Mouse (Mus musculus) frontal cortex, postnatal 36 days (tissue): Measurements from ENCODE around the gene Gm3173.
"Not testable (repeated sequence)": the region's sequence is repeated elsewhere in the genome, so short reads cannot be mapped to it uniquely, and the experiment has no call there.

Experiments used
- DNase-seq, 2 experiments: peaks; one replicate each; pipeline ENCODE4 v3.0.0; 2022; ENCODE audit warnings: low spot score in 2 of 2

Gm3173 gene

DNA sequence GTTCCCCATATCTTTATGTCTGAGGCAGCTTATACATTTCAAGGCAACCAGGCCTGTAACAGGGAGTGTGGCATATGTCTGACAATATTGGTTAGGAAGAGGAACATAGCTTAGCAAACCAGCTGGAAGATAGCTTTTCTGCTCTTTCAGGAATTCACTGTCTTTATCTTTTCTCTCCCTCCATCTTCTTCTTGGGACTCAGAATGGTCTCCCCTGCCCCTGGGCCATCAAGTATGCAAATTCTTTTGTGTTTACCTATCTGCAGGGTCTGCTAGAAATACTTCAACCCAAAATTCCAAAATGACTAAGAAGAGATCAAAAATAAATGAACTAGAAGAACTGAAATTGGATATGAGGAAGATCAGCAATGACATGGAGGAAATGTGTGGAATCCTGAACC, at the start of gene Gm3173:
Gene Gm3173 (plus strand): TSS at position 301 of the 400 bp plus-strand sequence.
- not testable (repeated sequence) for DNase-seq

DNA sequence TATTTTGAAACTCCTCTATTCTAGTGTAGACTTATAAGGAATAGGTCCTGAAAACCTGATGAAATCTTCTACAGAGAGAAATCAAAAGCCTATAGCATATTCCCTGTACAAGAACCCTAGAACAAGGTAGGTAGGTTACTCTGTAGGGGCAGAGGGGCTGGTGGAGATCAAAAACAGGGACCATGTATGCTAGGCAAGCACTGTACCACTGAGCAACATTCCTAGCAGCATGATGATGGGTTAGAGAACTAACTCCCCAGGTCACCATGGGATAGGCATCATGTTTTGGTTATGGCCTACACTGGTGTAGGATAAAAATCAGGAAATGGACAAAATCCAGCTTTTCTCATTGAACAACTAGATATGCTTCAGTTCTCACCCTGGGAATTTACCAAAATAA, 45.2 kb upstream of the Gm3173 start:
- not testable (repeated sequence) for DNase-seq

DNA sequence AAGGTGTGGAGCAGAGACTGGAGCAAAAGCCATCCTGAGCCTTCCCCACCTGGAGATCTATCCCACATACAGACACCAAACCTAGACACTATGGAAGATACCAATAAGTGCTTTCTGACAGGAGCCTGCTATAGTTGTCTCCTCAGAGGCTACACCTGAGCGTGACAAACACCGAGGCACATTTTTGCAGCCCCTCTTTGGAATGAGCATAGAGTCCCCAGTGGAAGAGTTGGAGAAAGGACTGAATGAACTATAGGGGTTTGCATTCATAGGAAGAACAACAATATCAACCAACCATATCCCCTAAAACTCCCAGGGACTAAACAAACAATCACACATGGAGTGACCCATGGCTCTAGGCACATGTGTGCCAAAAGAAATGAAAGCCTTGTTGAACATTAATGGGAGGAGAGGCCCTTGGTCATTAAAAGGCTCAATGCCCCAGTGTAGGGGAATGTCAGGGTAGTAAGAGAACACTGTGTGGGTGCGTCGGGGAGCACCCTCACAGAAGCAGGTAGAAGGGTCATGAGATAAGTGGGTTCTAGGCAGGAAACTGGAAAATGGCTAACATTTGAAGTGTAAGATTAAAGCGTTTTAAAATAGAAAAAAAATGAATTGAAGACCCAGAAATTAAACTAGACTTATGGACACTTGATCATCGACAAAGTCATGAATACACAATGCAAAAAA, 37.8 kb upstream of the Gm3173 start:
- DNase-seq = not testable (repeated sequence)

DNA sequence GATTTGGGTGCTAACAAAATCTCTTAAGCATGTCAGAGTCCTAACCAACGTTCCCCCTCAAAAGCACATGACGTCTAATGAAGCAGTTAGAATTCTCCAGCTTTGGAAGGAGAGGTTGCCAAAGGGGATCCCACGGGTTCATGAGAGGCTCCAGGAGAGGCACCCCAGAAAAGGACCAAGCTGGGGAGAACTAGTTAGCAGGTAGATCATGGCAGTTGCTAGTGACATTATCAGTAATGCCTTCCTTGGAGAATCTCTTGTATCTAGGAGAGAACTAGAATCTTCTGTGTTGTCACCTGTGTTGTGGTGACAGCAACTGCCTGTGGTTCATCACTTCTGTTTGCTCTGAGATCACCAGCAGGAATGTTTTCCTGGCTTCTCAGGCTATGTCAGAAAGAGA, 33.6 kb upstream of the Gm3173 start, which contains the start of gene Gm3159:
Gene Gm3159 (plus strand): TSS at position 301 of the 400 bp plus-strand sequence.
- not testable (repeated sequence) for DNase-seq

DNA sequence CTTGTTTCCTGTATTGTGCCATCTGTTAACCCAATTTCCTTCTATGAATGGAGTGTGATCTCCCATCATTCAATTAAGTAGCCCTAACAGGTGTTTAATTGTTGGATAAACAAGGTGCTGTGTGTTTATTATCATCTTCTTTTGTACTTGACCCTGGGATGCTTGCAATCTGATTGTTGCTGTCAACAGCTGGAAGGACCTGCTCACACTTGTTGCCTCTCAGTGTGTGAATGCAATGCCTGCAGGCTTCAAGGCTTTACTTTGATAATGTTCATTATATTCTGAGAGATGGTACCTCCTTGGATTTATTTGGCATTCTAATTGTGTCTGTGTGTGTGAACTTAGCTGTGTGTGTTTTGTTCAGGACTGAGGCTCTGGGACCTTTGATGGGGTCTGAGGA, 32.2 kb upstream of the Gm3173 start:
- not testable (repeated sequence) for DNase-seq

DNA sequence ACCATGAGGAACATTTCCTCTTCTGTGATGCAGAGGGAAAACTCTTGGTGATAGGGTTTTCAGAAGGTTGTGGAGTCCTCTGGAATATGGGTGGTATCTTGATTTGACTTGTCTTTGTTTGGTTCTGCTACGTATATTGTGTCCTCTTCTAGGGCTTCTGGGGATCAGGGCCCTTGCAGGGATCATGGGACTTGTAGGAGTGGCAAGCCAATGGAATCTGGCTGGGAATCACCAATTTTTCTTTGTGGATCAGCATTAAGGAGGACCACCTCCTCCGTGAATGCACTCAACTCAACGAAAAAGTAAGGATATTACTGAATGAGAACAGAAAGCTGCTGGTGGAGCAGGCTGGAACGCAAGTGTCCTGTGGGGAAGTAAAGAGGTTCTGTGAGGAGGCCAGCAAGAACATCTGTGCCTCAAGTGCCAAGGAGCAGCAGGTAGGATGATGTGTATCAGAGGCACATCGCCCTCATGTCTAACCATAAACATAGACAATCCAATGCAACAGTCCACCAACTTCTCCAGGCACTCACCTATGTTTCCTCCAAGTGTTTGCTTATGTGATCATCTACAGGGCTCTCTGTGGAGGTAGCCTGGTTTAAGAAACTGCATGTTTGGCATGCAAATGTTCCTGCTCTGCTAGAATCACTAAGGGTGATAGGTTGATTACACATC, 30.5 kb upstream of the Gm3173 start:
- not testable (repeated sequence) for DNase-seq

DNA sequence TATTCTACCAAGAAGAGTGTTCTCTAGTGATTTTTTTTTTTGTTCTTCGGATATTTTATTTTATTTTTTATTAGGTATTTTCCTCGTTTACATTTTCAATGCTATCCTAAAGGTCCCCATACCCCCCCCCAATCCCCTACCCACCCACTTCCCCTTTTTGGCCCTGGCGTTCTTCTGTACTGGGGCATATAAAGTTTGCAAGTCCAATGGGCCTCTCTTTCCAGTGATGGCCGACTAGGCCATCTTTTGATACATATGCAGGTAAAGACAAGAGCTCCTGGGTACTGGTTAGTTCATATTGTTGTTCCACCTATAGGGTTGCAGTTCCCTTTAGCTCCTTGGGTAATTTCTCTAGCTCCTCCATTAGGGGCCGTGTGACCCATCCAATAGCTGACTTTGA, 29.5 kb upstream of the Gm3173 start:
- not testable (repeated sequence) for DNase-seq

DNA sequence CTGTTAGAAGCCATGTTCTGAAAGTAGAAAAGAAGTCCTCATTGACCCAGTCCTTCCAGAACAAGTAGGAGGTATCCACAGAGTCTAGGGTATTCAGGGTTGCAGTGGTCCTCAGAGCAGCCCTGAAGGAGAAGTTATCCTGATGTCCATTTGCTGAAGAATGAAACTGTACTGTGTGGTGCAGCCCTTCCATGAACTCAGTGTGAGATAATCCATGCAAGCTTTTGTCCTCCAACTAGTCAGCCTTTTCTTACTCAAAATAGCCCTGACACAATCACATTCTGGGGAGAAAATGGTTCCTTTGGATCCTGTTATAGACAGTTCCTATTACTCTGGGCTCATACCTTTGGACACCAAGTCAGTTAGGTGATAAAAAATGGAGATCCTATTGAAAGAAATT, 27.0 kb upstream of the Gm3173 start:
- not testable (repeated sequence) for DNase-seq

DNA sequence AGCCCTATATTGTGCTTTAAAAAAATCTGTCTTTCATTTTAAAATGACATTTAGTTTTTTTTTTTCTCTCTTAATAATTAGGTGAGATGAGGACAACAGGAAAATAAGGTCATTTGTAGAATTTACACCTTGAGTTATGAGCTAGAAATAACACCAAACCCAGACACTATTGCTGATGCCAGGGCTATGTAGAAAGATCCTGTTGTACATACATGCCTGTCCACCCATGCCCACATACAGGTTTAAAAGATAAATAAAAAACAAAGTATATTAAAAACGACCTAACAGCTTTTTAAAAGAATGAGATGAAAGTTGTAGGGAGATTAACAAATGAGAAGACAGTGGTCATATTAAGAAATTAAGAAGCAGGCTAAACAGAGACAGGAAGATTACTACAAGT, 20.9 kb upstream of the Gm3173 start:
- not testable (repeated sequence) for DNase-seq

DNA sequence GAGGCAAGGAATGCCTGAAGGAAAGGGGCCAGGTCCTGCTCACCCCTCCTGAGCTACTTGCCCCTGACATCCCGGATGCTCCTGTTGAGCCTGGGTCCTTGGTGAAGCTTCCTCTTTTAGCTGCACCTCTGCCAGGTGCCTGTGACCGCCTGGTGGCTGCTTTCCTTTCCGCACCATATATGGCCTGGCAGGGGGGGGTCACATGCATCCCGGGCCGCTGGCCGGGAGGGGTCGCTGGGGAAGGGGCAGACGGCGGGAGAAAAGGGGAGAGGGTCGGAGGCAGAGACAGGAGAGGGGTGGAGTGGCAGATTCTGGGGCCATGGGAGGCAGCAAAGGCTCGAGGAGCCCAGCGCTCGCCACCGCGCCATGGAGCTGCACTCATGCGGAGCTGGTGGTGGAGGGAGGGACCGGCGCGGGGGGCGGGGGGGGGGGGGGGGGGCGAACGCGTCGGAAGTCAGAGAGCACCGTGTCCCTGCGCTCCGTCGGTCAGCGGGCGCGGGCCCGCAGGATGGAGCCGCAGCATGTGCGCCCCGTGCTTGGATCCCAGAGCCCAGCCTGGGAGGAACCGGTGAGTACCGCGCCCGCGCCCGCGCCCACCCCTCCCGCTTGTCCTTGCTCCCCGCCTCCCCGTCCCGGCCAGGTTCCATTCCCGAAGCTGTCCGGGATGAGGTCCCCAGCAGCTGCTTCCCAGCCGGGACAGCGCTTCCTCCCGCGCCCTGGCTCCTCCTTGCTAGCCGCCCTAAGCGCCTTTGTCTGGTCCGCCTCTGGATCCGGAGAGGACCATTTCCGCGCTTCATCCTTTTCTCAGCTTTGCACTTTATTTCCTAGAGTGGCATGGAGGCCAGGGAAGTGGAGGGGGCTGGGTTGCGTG, 15.6 kb upstream of the Gm3173 start, which contains the start of gene Gm3164:
Gene Gm3164 (plus strand): TSS at position 484 of the 871 bp plus-strand sequence.
- DNase-seq = not testable (repeated sequence)

DNA sequence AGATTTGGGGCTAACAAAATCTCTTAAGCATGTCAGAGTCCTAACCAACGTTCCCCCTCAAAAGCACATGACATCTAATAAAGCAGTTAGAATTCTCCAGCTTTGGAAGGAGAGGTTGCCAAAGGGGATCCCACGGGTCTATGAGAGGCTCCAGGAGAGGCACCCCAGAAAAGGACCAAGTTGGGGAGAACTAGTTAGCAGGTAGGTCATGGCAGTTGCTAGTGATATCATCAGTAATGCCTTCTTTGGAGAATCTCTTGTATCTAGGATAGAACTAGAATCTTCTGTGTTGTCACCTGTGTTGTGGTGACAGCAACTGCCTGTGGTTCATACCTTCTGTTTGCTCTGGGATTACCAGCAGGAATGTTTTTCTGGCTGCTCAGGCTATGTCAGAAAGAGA, 50.7 kb downstream of the Gm3173 start, which contains the start of gene Gm3182:
Gene Gm3182 (plus strand): TSS at position 301 of the 400 bp plus-strand sequence.
- not testable (repeated sequence) for DNase-seq

DNA sequence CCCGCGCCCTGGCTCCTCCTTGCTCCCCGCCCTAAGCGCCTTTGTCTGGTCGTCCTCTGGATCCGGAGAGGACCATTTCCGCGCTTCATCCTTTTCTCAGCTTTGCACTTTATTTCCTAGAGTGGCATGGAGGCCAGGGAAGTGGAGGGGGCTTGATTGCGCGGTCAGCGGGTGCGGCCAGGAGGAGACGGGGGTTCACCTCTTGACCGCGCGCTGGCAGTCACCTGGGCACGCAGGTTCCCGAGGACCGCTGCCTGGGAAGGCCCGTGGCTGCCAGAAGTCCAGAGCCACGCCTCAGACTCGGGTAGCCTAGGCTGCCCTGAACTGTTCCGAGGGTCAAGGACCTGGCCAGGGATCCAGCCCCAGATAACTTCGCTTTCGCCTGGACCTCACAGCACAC, 68.6 kb downstream of the Gm3173 start:
- not testable (repeated sequence) for DNase-seq

DNA sequence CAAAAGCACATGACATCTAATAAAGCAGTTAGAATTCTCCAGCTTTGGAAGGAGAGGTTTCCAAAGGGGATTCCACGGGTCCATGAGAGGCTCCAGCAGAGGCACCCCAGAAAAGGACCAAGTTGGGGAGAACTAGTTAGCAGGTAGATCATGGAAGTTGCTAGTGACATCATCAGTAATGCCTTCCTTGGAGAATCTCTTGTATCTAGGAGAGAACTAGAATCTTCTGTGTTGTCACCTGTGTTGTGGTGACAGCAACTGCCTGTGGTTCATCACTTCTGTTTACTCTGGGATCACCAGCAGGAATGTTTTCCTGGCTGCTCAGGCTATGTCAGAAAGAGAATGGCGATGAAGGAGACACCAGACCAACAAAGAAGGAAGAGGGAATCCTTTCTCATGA, 124.3 kb downstream of the Gm3173 start, which contains the start of gene Gm3047:
Gene Gm3047 (plus strand): TSS at position 301 of the 400 bp plus-strand sequence.
- DNase-seq = not testable (repeated sequence)
